In genomic region chr17:47568389-47568788, GRCm38 (mm10) we compare ENCODE assay signal across 17 mouse cellular contexts. TPM values are rescaled to one million over a fixed set of nuclear protein-coding genes. Genes with fewer than 3 reads are reported as not detected.
DNase-seq lines count a peak whose midpoint lies in the region; ATAC-seq and TF ChIP-seq lines count a peak whose summit lies in the region.
"Had no signal": no experiment of that assay in that cellular context is flagged by ENCODE, and none has a peak within 500 bp of the region (broad histone marks: within the 10 kb centered on the region; RNA-seq: fewer than 3 reads in every experiment).

No protein-coding gene starts in this region.

- no peaks in the 10 kb centered on the region for H3K27me3 ChIP-seq in heart, embryonic 11.5 days (ENCODE audit: control insufficient read depth, insufficient read depth, low read length)
- no peaks in the 10 kb centered on the region for H3K27me3 ChIP-seq in ES-Bruce4 (ENCODE audit: control insufficient read depth, insufficient read depth, low read length, poor library complexity, severe bottlenecking)
- H3K27me3 ChIP-seq in liver, embryonic 14.5 days (ENCODE audit: control insufficient read depth, insufficient read depth, low read length) = no peaks in the 10 kb centered on the region

- no peak overlapping the region for H3K4me3 ChIP-seq in heart, embryonic 11.5 days (ENCODE audit: low read depth, low read length)
- H3K4me3 ChIP-seq in ES-Bruce4 (ENCODE audit: low read depth, low read length) = no peak overlapping the region
- H3K4me3 ChIP-seq in liver, embryonic 14.5 days (ENCODE audit: insufficient read depth in 1 of 2, low read depth in 2 of 2, low read length in 2 of 2) = no peak overlapping the region
- H3K4me3 ChIP-seq: gastrocnemius, adult 2 months had no signal

- H3K36me3 ChIP-seq in heart, embryonic 11.5 days (ENCODE audit: control insufficient read depth, insufficient read depth, low read length) = no peaks in the 10 kb centered on the region
- H3K36me3 ChIP-seq in ES-Bruce4 (ENCODE audit: control insufficient read depth, insufficient read depth, low read length, poor library complexity, severe bottlenecking) = no peaks in the 10 kb centered on the region
- no peaks in the 10 kb centered on the region for H3K36me3 ChIP-seq in liver, embryonic 14.5 days (replicated peaks; ENCODE audit: control insufficient read depth, insufficient read depth, low read depth)

- 82% methylated on average over 3 of the region's 3 CpGs for WGBS in heart, embryonic 11.5 days (ENCODE audit: insufficient replicate concordance)
- 35% methylated on average over 3 of the region's 3 CpGs for WGBS in liver, embryonic 14.5 days (ENCODE audit: insufficient replicate concordance)

- no peak for TF ChIP-seq POLR2A in ES-Bruce4 (IDR thresholded peaks at IDR 0.05; ENCODE audit: insufficient read depth, low read length)

- H3K9ac ChIP-seq in heart, embryonic 11.5 days (ENCODE audit: low read depth, low read length) = no peak overlapping the region
- H3K9ac ChIP-seq in ES-Bruce4 (ENCODE audit: low read depth, poor library complexity, severe bottlenecking) = no peak overlapping the region
- H3K9ac ChIP-seq in liver, embryonic 14.5 days (replicated peaks) = peak overlapping the region; percentile 10; the same call in 1 of the 2 replicates

- no peaks in the 10 kb centered on the region; the same call in 1 of the 2 replicates for H3K4me1 ChIP-seq in heart, embryonic 11.5 days (ENCODE audit: control insufficient read depth, insufficient read depth, low read length)
- peaks cover 11% of the 10 kb centered on the region for H3K4me1 ChIP-seq in ES-Bruce4 (ENCODE audit: control insufficient read depth, insufficient read depth, low read length)
- peaks cover 25 to 42% of the 10 kb centered on the region in 2 experiments for H3K4me1 ChIP-seq in liver, embryonic 14.5 days (replicated peaks; ENCODE audit: control insufficient read depth in 2 of 2, insufficient read depth in 2 of 2, low read length in 1 of 2)

- TF ChIP-seq CTCF in ES-Bruce4 (IDR thresholded peaks at IDR 0.05; ENCODE audit: low read depth, low read length) = no peak
- no peak for TF ChIP-seq CTCF in liver, embryonic 14.5 days (IDR thresholded peaks at IDR 0.05; ENCODE audit: low read depth)

- ATAC-seq in heart, embryonic 11.5 days (replicated peaks; ENCODE audit: insufficient number of reproducible peaks, low FRiP score, low TSS enrichment) = 0 out of 2 replicates have a peak, but pooled peaks have one; percentile 35
- peak; percentile 98 for ATAC-seq in liver, embryonic 14.5 days (ENCODE audit: insufficient read depth)
- ATAC-seq: hindbrain, embryonic 16.5 days had no signal

- no peak for DNase-seq in heart, postnatal 14 days
- peak; percentile 76 for DNase-seq in c-Kit-positive CD71-positive TER-119-positive erythroid progenitor cells, embryonic 14.5 days (ENCODE audit: low spot score)
- peak; percentile 74 to 82 (median 82) for DNase-seq in liver, embryonic 14.5 days (ENCODE audit: low read depth in 3 of 3, low spot score in 3 of 3)
- no peak for DNase-seq in kidney, postnatal 36 days
- no peak for DNase-seq in cerebellum, postnatal 4 days (ENCODE audit: low spot score in 2 of 2)
- DNase-seq in B cell, adult 2 months = no peak
- DNase-seq: cerebellum, adult 11-12 months; cerebellum, postnatal 36 days; gastrocnemius, adult 2 months; kidney, adult 8-10 months; kidney, postnatal 4 days; lung, postnatal 10 days; thymus, adult 2 months had no signal

- intact Hi-C loops in heart, postnatal 14 days (cut with DNase I) = no loop called here

- TF ChIP-seq EP300 in ES-Bruce4 (IDR thresholded peaks at IDR 0.05; ENCODE audit: insufficient read depth, low read depth, low read length) = no peak
- TF ChIP-seq EP300 in liver, embryonic 14.5 days (IDR thresholded peaks at IDR 0.05; ENCODE audit: low read depth) = peak; percentile 92

- no peak overlapping the region for H3K27ac ChIP-seq in heart, embryonic 11.5 days (ENCODE audit: low read depth, low read length)
- peak overlapping the region; percentile 68 for H3K27ac ChIP-seq in ES-Bruce4 (ENCODE audit: insufficient read depth, low read length)
- peak overlapping the region; percentile 78 for H3K27ac ChIP-seq in liver, embryonic 14.5 days
- H3K27ac ChIP-seq: gastrocnemius, adult 2 months had no signal

- H3K9me3 ChIP-seq in heart, embryonic 11.5 days (replicated peaks; ENCODE audit: control insufficient read depth, low read length) = no peaks in the 10 kb centered on the region
- no peaks in the 10 kb centered on the region for H3K9me3 ChIP-seq in ES-Bruce4 (replicated peaks; ENCODE audit: control insufficient read depth, insufficient read depth, low read length, poor library complexity, severe bottlenecking)
- no peaks in the 10 kb centered on the region for H3K9me3 ChIP-seq in liver, embryonic 14.5 days (ENCODE audit: control insufficient read depth, low read length)

- H3K4me2 ChIP-seq in heart, embryonic 11.5 days = no peak overlapping the region
- H3K4me2 ChIP-seq in liver, embryonic 14.5 days (ENCODE audit: low read depth) = peak overlapping the region; percentile 37
- H3K4me2 ChIP-seq: midbrain, embryonic 11.5 days had no signal

RNA-seq across cellular contexts. Expression of gene Bysl, which starts 42.9 kb away (rescaled TPM):
- 26.8 TPM in 2 replicates for polyA plus RNA-seq in heart, embryonic 11.5 days (2014; fragmentation: Nextera tagmentation; extraction: Ambion mirVana)
- 10 to 100 TPM; 14.0 to 15.8 TPM for total RNA-seq in heart, postnatal 14 days (2021)
- 24.9 and 25.7 TPM in 2 replicates for polyA plus RNA-seq in ES-Bruce4 (2011; ENCODE audit: insufficient read depth, insufficient read length, low read depth, missing spikeins)
- polyA plus RNA-seq in liver, embryonic 14.5 days (2012; rRNA removed) = 9.8 and 12.5 TPM in 2 replicates
- polyA plus RNA-seq in liver, embryonic 14.5 days (2014; fragmentation: Nextera tagmentation; extraction: Ambion mirVana) = 13.3 and 14.3 TPM in 2 replicates

RNA-seq across cellular contexts. Expression of gene Med20, which starts 43.0 kb away (rescaled TPM):
- 30.3 and 36.4 TPM in 2 replicates for polyA plus RNA-seq in heart, embryonic 11.5 days (2014; fragmentation: Nextera tagmentation; extraction: Ambion mirVana)
- 10 to 100 TPM; 18.7 to 20.8 TPM for total RNA-seq in heart, postnatal 14 days (2021)
- 26.4 and 36.9 TPM in 2 replicates for polyA plus RNA-seq in ES-Bruce4 (2011; ENCODE audit: insufficient read depth, insufficient read length, low read depth, missing spikeins)
- 20.7 and 23.1 TPM in 2 replicates for polyA plus RNA-seq in liver, embryonic 14.5 days (2012; rRNA removed)
- polyA plus RNA-seq in liver, embryonic 14.5 days (2014; fragmentation: Nextera tagmentation; extraction: Ambion mirVana) = 23.2 and 25.7 TPM in 2 replicates

RNA-seq across cellular contexts. Expression of gene Gm20517, which starts 43.0 kb away (rescaled TPM):
- polyA plus RNA-seq in heart, embryonic 11.5 days (2014; fragmentation: Nextera tagmentation; extraction: Ambion mirVana) = 1.6 and 1.8 TPM in 2 replicates
- total RNA-seq in heart, postnatal 14 days (2021) = 1 to 10 TPM; 1.9 to 2.5 TPM
- polyA plus RNA-seq in ES-Bruce4 (2011; ENCODE audit: insufficient read depth, insufficient read length, low read depth, missing spikeins) = 4.5 and 11.9 TPM in 2 replicates
- polyA plus RNA-seq in liver, embryonic 14.5 days (2012; rRNA removed) = 0.86 and 0.95 TPM in 2 replicates
- polyA plus RNA-seq in liver, embryonic 14.5 days (2014; fragmentation: Nextera tagmentation; extraction: Ambion mirVana) = 0.86 and 1.7 TPM in 2 replicates

Comparison
In these comparisons a context has a peak if more than half of its experiments do, and no peak if none do; other contexts are left out.
1. DNase-seq: peak in c-Kit-positive CD71-positive TER-119-positive erythroid progenitor cells, embryonic 14.5 days (single experiment) and liver, embryonic 14.5 days (3 of 3); none in heart, postnatal 14 days (0 of 2), kidney, postnatal 36 days (0 of 2), cerebellum, postnatal 4 days (0 of 2) and B cell, adult 2 months (0 of 2).